Mouse (Mus musculus): Measurements from ENCODE around the gene Tcf7l2. TPM values are rescaled to one million over a fixed set of nuclear protein-coding genes. Genes with fewer than 3 reads are reported as not detected.

The Tcf7l2 gene
- polyA plus RNA-seq, 1 experiment from 2014 or later = 48.9 TPM

DNA sequence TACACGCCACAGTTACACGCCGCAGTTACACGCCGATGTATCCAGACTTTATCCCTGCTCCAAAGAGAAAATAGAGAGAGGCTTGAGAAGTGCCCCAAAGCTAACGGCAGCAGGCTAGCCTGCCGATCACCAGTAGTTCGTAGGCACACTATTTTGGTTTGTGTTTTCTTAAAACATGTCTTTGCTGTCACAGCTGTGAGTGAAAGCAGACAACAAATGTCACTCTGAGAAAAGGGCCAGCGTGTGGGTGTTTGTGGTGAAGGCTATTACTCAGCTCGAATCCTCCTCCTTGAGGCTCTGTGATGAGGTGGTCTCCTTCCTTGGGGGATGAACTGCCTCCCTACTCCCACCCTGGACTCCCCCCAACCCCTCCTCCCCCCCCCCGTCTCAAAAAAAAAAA, 26.6 kb downstream of the Tcf7l2 start:
- H3K4me1 ChIP-seq (replicated peaks; ENCODE audit: control insufficient read depth, insufficient read depth, low read length) = peaks cover 10% of the 10 kb centered on the region
- no peaks in the 10 kb centered on the region for H3K36me3 ChIP-seq (ENCODE audit: control insufficient read depth, insufficient read depth, low read length)
- H3K9me3 ChIP-seq (ENCODE audit: control insufficient read depth, low read length) = no peaks in the 10 kb centered on the region
- H3K4me2 ChIP-seq = no peak overlapping the region
- WGBS = 66% methylated on average over 10 of the region's 11 CpGs
- H3K27me3 ChIP-seq (replicated peaks; ENCODE audit: control insufficient read depth, insufficient read depth, low read length) = peaks cover 8% of the 10 kb centered on the region
- DNase-seq (ENCODE audit: low spot score) (no peak), ATAC-seq (replicated peaks; ENCODE audit: low FRiP score) (no peak)
- H3K27ac ChIP-seq (ENCODE audit: low read depth, low read length) = no peak overlapping the region
- no peak overlapping the region for H3K4me3 ChIP-seq (ENCODE audit: low read depth, low read length)
- H3K9ac ChIP-seq (ENCODE audit: low read depth, low read length) = no peak overlapping the region

DNA sequence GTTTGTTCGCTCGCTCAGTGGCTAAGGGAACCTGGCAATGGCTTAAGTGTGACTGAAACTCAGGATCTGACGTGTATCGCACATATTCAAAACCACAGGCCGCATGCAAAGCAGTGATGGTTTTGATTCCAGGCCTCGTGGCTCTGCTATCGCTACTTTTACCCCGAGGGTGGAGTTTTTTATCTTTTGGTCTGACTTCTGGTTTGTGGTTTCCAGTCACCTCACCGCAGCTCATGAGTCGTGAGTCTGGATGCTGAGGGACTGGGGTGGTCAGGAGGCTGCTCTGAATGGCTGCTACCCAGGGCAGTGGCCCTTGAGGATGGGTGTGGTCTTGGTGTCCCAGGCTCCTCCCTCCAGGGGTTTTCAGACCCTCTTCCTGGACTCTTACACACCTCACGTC, 27.3 kb downstream of the Tcf7l2 start:
- DNase-seq (ENCODE audit: low spot score) = no peak
- no peaks in the 10 kb centered on the region for H3K9me3 ChIP-seq (ENCODE audit: control insufficient read depth, low read length)
- peaks cover 7% of the 10 kb centered on the region for H3K4me1 ChIP-seq (replicated peaks; ENCODE audit: control insufficient read depth, insufficient read depth, low read length)
- H3K27ac ChIP-seq (ENCODE audit: low read depth, low read length) = no peak overlapping the region
- H3K9ac ChIP-seq (ENCODE audit: low read depth, low read length) = no peak overlapping the region
- no peak overlapping the region for H3K4me3 ChIP-seq (ENCODE audit: low read depth, low read length)
- ATAC-seq (replicated peaks; ENCODE audit: low FRiP score) = no peak
- H3K27me3 ChIP-seq (replicated peaks; ENCODE audit: control insufficient read depth, insufficient read depth, low read length) = peaks cover 8% of the 10 kb centered on the region
- WGBS = 31% methylated on average over 11 of the region's 11 CpGs
- H3K4me2 ChIP-seq = no peak overlapping the region
- no peaks in the 10 kb centered on the region for H3K36me3 ChIP-seq (ENCODE audit: control insufficient read depth, insufficient read depth, low read length)

- DNase-seq (ENCODE audit: low spot score) (no peak), ATAC-seq (replicated peaks; ENCODE audit: low FRiP score) (no peak)
- no peak overlapping the region for H3K27ac ChIP-seq (ENCODE audit: low read depth, low read length)
- H3K27me3 ChIP-seq (replicated peaks; ENCODE audit: control insufficient read depth, insufficient read depth, low read length) = peaks cover 11% of the 10 kb centered on the region
- no peak overlapping the region for H3K4me2 ChIP-seq
- no peaks in the 10 kb centered on the region; the same call in none of the 2 replicates for H3K4me1 ChIP-seq (replicated peaks; ENCODE audit: control insufficient read depth, insufficient read depth, low read length)
- no peak overlapping the region for H3K4me3 ChIP-seq (ENCODE audit: low read depth, low read length)
- no peaks in the 10 kb centered on the region for H3K36me3 ChIP-seq (ENCODE audit: control insufficient read depth, insufficient read depth, low read length)
- 52% methylated on average over 4 of the region's 4 CpGs for WGBS
- H3K9ac ChIP-seq (ENCODE audit: low read depth, low read length) = no peak overlapping the region
- no peaks in the 10 kb centered on the region for H3K9me3 ChIP-seq (ENCODE audit: control insufficient read depth, low read length)
These were observed 32.7 kb downstream of the Tcf7l2 start for GRCm38 (mm10) chr19:55774334-55774733.

GRCm38 (mm10) chr19:55774824-55775223, 33.2 kb downstream of the Tcf7l2 start:
- Histone ChIP-seq H3K4me1 (replicated peaks; ENCODE audit: control insufficient read depth, insufficient read depth, low read length) (no peaks in the 10 kb centered on the region; the same call in none of the 2 replicates), H3K4me3 (ENCODE audit: low read depth, low read length) (no peak overlapping the region), H3K27ac (ENCODE audit: low read depth, low read length) (no peak overlapping the region), H3K9me3 (ENCODE audit: control insufficient read depth, low read length) (no peaks in the 10 kb centered on the region), H3K4me2 (no peak overlapping the region), H3K36me3 (ENCODE audit: control insufficient read depth, insufficient read depth, low read length) (no peaks in the 10 kb centered on the region), H3K9ac (ENCODE audit: low read depth, low read length) (no peak overlapping the region), H3K27me3 (replicated peaks; ENCODE audit: control insufficient read depth, insufficient read depth, low read length) (peaks cover 14% of the 10 kb centered on the region)
- DNase-seq (ENCODE audit: low spot score) (no peak), ATAC-seq (replicated peaks; ENCODE audit: low FRiP score) (no peak)
- WGBS = 38% methylated on average over 7 of the region's 7 CpGs

GRCm38 (mm10) chr19:55779871-55780270, 38.3 kb downstream of the Tcf7l2 start:
- Histone ChIP-seq H3K4me2 (no peak overlapping the region), H3K4me1 (replicated peaks; ENCODE audit: control insufficient read depth, insufficient read depth, low read length) (no peaks in the 10 kb centered on the region; the same call in none of the 2 replicates), H3K9me3 (ENCODE audit: control insufficient read depth, low read length) (no peaks in the 10 kb centered on the region), H3K36me3 (ENCODE audit: control insufficient read depth, insufficient read depth, low read length) (no peaks in the 10 kb centered on the region), H3K9ac (ENCODE audit: low read depth, low read length) (no peak overlapping the region), H3K27ac (ENCODE audit: low read depth, low read length) (no peak overlapping the region), H3K4me3 (ENCODE audit: low read depth, low read length) (no peak overlapping the region), H3K27me3 (replicated peaks; ENCODE audit: control insufficient read depth, insufficient read depth, low read length) (peaks cover 12% of the 10 kb centered on the region; the same call in 1 of the 2 replicates)
- 79% methylated on average over 10 of the region's 10 CpGs for WGBS
- DNase-seq (ENCODE audit: low spot score) (no peak), ATAC-seq (replicated peaks; ENCODE audit: low FRiP score) (no peak)

DNA sequence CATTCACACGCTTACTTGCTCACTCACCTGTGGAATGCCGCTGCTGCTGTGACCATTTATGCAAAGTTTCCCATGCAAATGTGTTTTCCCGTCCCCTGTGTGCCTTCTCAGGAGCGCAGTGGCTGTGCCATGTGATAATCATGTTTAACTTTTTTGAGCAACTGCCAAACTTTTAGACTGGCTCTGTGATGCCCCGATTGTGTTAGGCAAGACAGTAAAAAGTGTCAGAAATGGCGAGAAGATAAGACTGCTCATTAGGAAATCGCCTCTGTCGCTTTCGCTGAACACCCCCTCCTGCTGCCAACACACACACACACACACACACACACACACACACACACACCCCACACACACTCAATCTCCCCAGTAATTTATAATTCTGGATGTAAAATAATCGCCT, 39.5 kb downstream of the Tcf7l2 start:
- Histone ChIP-seq H3K9me3 (ENCODE audit: control insufficient read depth, low read length) (no peaks in the 10 kb centered on the region), H3K4me1 (replicated peaks; ENCODE audit: control insufficient read depth, insufficient read depth, low read length) (no peaks in the 10 kb centered on the region; the same call in none of the 2 replicates), H3K9ac (ENCODE audit: low read depth, low read length) (no peak overlapping the region), H3K27ac (ENCODE audit: low read depth, low read length) (no peak overlapping the region), H3K36me3 (ENCODE audit: control insufficient read depth, insufficient read depth, low read length) (no peaks in the 10 kb centered on the region), H3K4me3 (ENCODE audit: low read depth, low read length) (no peak overlapping the region), H3K4me2 (no peak overlapping the region), H3K27me3 (replicated peaks; ENCODE audit: control insufficient read depth, insufficient read depth, low read length) (peaks cover 10% of the 10 kb centered on the region; the same call in 1 of the 2 replicates)
- WGBS = 68% methylated on average over 10 of the region's 10 CpGs
- DNase-seq (ENCODE audit: low spot score) = no peak
- no peak for ATAC-seq (replicated peaks; ENCODE audit: low FRiP score)

DNA sequence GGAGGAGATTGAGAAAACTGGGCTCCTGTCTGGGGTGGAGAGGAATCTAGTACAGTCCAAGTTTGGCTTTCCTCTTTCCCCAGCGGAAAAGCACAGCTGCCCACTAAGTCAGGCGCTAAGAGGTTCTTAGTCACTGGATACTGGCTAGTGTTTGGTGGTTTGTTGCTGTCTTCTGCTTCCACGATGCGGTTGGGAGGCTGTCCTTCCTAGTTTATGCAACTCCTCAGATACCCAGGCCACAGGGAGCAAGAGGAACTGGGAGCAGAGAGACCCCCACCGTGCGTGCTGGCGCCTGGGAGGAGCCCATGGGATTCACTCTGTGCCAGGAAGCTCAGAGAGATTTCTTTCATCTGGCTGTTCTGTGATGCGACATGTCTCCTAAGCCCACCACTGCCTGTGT, 40.1 kb downstream of the Tcf7l2 start:
- Histone ChIP-seq H3K9me3 (ENCODE audit: control insufficient read depth, low read length) (no peaks in the 10 kb centered on the region), H3K4me1 (replicated peaks; ENCODE audit: control insufficient read depth, insufficient read depth, low read length) (no peaks in the 10 kb centered on the region; the same call in none of the 2 replicates), H3K36me3 (ENCODE audit: control insufficient read depth, insufficient read depth, low read length) (no peaks in the 10 kb centered on the region), H3K4me3 (ENCODE audit: low read depth, low read length) (no peak overlapping the region), H3K27ac (ENCODE audit: low read depth, low read length) (no peak overlapping the region), H3K9ac (ENCODE audit: low read depth, low read length) (no peak overlapping the region), H3K4me2 (no peak overlapping the region), H3K27me3 (replicated peaks; ENCODE audit: control insufficient read depth, insufficient read depth, low read length) (peaks cover 10% of the 10 kb centered on the region; the same call in 1 of the 2 replicates)
- DNase-seq (ENCODE audit: low spot score) (no peak), ATAC-seq (replicated peaks; ENCODE audit: low FRiP score) (no peak)
- 51% methylated on average over 8 of the region's 8 CpGs for WGBS

- Histone ChIP-seq H3K4me3 (ENCODE audit: low read depth, low read length) (no peak overlapping the region), H3K9ac (ENCODE audit: low read depth, low read length) (no peak overlapping the region), H3K9me3 (ENCODE audit: control insufficient read depth, low read length) (no peaks in the 10 kb centered on the region), H3K4me1 (replicated peaks; ENCODE audit: control insufficient read depth, insufficient read depth, low read length) (peaks cover 10% of the 10 kb centered on the region), H3K36me3 (ENCODE audit: control insufficient read depth, insufficient read depth, low read length) (no peaks in the 10 kb centered on the region), H3K27ac (ENCODE audit: low read depth, low read length) (no peak overlapping the region), H3K27me3 (replicated peaks; ENCODE audit: control insufficient read depth, insufficient read depth, low read length) (peaks cover 8% of the 10 kb centered on the region; the same call in 1 of the 2 replicates), H3K4me2 (no peak overlapping the region)
- DNase-seq (ENCODE audit: low spot score) (no peak), ATAC-seq (replicated peaks; ENCODE audit: low FRiP score) (no peak)
- 88% methylated on average over 21 of the region's 21 CpGs for WGBS
These were observed 43.3 kb downstream of the Tcf7l2 start for GRCm38 (mm10) chr19:55784796-55785418.

DNA sequence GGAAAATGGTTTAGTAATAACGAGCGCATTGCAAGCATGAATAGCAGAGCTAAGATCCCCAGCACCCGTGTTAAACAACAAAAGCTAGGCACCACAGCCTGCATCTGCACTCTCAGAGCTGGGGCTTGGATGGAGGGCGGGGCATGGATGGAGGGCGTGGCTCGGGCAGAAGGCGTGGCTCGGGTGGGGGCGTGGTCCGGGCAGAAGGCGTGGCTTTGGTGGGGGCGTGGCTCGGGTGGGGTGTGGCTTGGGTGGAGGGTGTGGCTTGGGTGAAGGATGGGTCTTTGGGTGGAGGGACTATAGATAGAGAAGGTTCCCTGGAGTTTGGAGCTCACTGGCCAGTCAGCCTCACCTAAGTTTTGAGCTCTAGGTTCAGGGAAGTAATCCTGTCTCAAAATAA, 45.8 kb downstream of the Tcf7l2 start:
- ATAC-seq (replicated peaks; ENCODE audit: low FRiP score) (peak; percentile 61; the same call in 1 of the 2 replicates), DNase-seq (ENCODE audit: low spot score) (peak; percentile 47)
- Histone ChIP-seq H3K9ac (ENCODE audit: low read depth, low read length) (no peak overlapping the region), H3K36me3 (ENCODE audit: control insufficient read depth, insufficient read depth, low read length) (no peaks in the 10 kb centered on the region), H3K4me3 (ENCODE audit: low read depth, low read length) (no peak overlapping the region), H3K27ac (ENCODE audit: low read depth, low read length) (no peak overlapping the region), H3K9me3 (ENCODE audit: control insufficient read depth, low read length) (no peaks in the 10 kb centered on the region), H3K4me2 (no peak overlapping the region), H3K27me3 (replicated peaks; ENCODE audit: control insufficient read depth, insufficient read depth, low read length) (peaks cover 4% of the 10 kb centered on the region; the same call in 1 of the 2 replicates), H3K4me1 (replicated peaks; ENCODE audit: control insufficient read depth, insufficient read depth, low read length) (peaks cover 12% of the 10 kb centered on the region)
- WGBS = 66% methylated on average over 13 of the region's 13 CpGs

Measured in liver, embryonic 11.5 days (tissue).